In the genomic region with DNA sequence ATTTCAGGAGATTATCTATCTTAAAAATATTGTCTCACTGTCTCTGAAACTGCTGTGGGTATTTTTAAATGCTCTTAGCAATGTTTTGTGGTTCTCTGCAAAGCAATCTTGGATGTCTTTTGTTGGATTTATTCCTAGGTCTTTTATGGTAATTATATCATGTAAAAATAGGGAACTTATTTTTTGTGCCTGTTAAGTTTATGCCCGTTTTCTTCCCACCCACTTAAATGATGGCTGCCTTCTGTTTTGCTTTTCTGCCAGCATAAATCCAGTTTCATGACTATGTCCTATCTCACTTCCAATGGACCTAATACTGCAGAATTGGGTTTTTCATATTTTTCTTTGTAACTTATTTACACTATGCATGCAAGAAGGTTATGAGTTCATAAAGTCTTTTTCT, we compare ENCODE assay signal across 19 mouse cellular contexts.
"Had no signal": no experiment of that assay in that cellular context is flagged by ENCODE, and none has a peak within 500 bp of the region (broad histone marks: within the 10 kb centered on the region; RNA-seq: fewer than 3 reads in every experiment).

No protein-coding gene starts in this region.

- ATAC-seq: intestine, embryonic 16.5 days; liver, postnatal 0 days; midbrain, embryonic 15.5 days had no signal

- H3K4me3 ChIP-seq: hindbrain, embryonic 15.5 days; kidney, embryonic 15.5 days; limb, embryonic 12.5 days; liver, embryonic 13.5 days; lung, embryonic 15.5 days; megakaryocyte, embryonic 14.5 days; midbrain, embryonic 15.5 days; neural tube, embryonic 13.5 days; stomach, embryonic 15.5 days had no signal

- H3K27ac ChIP-seq: hindbrain, embryonic 15.5 days; kidney, embryonic 15.5 days; limb, embryonic 12.5 days; liver, embryonic 13.5 days; lung, embryonic 15.5 days; macrophage; midbrain, embryonic 15.5 days; neural tube, embryonic 13.5 days; stomach, embryonic 15.5 days had no signal

- DNase-seq: kidney, adult 2 months; kidney, postnatal 14 days; liver; liver, embryonic 13.5 days; liver, postnatal 0 days; lung, postnatal 14 days; retina, postnatal 1 day; spleen, adult 18-20 months; thymus, postnatal 4 days had no signal
